Mouse (Mus musculus) heart, embryonic 14.5 days (tissue): ENCODE data around the gene Cdc25b. TPM values are rescaled to one million over a fixed set of nuclear protein-coding genes. Genes with fewer than 3 reads are reported as not detected.

Experiments
- ATAC-seq: fragments of 200-750 bp; cut with Nextera tagmentation; 2 replicates; pipeline ENCODE4 v1.8.0; 2017; ENCODE audit warnings: low read depth, moderate TSS enrichment; ENCODE audit not compliant: insufficient number of reproducible peaks, insufficient read depth, low FRiP score
- H3K27ac ChIP-seq, 2 experiments: fragments of 200-500 bp in 1 of 2; fragments of 300-500 bp in 1 of 2; sonication (generic) in 1 of 2; replicated peaks in 1 of 2; 2 replicates each; pipeline ENCODE4 v1.5.1; 2012 to 2014; ENCODE audit warnings: low read depth in 2 of 2, low read length in 2 of 2, control low read depth in 1 of 2, mild to moderate bottlenecking in 1 of 2, mixed read lengths in 1 of 2; ENCODE audit not compliant: control insufficient read depth in 1 of 2, insufficient read depth in 1 of 2
- H3K27me3 ChIP-seq: fragments of 300-500 bp; sonication (generic); 2 replicates; pipeline ENCODE4 v1.6.1; 2014; ENCODE audit warnings: mild to moderate bottlenecking, low read length, control low read depth; ENCODE audit not compliant: control insufficient read depth, insufficient read depth
- H3K36me3 ChIP-seq: fragments of 300-500 bp; sonication (generic); 2 replicates; pipeline ENCODE4 v1.6.1; 2014; ENCODE audit warnings: mild to moderate bottlenecking, control low read depth, low read length, mixed read lengths; ENCODE audit not compliant: control insufficient read depth, insufficient read depth
- H3K4me1 ChIP-seq, 2 experiments: fragments of 200-500 bp in 1 of 2; fragments of 300-500 bp in 1 of 2; sonication (generic) in 1 of 2; 2 replicates each; pipeline ENCODE4 v1.6.1; 2012 to 2014; ENCODE audit warnings: low read length in 2 of 2, control low read depth in 1 of 2, mixed read lengths in 1 of 2; ENCODE audit not compliant: control insufficient read depth in 2 of 2, insufficient read depth in 2 of 2
- H3K4me2 ChIP-seq: fragments of 300-500 bp; sonication (generic); 2 replicates; pipeline ENCODE4 v1.6.1; 2014; ENCODE audit warnings: mild to moderate bottlenecking, low read length
- H3K4me3 ChIP-seq, 2 experiments: fragments of 200-500 bp in 1 of 2; fragments of 300-500 bp in 1 of 2; sonication (generic) in 1 of 2; 2 replicates each; pipeline ENCODE4 v1.5.1; 2012 to 2014; ENCODE audit warnings: low read length in 2 of 2, mild to moderate bottlenecking in 2 of 2, control low read depth in 1 of 2, low read depth in 1 of 2, moderate library complexity in 1 of 2; ENCODE audit not compliant: control insufficient read depth in 1 of 2, insufficient read depth in 1 of 2
- H3K9ac ChIP-seq: fragments of 300-500 bp; sonication (generic); 2 replicates; pipeline ENCODE4 v1.6.1; 2014; ENCODE audit warnings: mild to moderate bottlenecking, low read length
- H3K9me3 ChIP-seq: fragments of 300-500 bp; sonication (generic); 2 replicates; pipeline ENCODE4 v1.6.1; 2016; ENCODE audit warnings: low read length, control low read depth; ENCODE audit not compliant: control insufficient read depth
- WGBS: fragments of 180-500 bp; shearing (Covaris S2); extraction: QIAGEN DNeasy Blood & Tissue Kit; methylation state at CpG from one replicate; pipeline ENCODE4 v1.1.7; 2014; 5-methylcytosine and 5-hydroxymethylcytosine counted together
- polyA plus RNA-seq: library from polyadenylated mRNA; unstranded; fragments of >200 nt; fragmentation: Nextera tagmentation; extraction: Ambion mirVana; gene quantifications from 2 replicates; pipeline ENCODE4 v1.2.1, GENCODE M21; 2014

Gene Cdc25b
- polyA plus RNA-seq, 1 experiment from 2014 or later: 33.1 TPM

DNA sequence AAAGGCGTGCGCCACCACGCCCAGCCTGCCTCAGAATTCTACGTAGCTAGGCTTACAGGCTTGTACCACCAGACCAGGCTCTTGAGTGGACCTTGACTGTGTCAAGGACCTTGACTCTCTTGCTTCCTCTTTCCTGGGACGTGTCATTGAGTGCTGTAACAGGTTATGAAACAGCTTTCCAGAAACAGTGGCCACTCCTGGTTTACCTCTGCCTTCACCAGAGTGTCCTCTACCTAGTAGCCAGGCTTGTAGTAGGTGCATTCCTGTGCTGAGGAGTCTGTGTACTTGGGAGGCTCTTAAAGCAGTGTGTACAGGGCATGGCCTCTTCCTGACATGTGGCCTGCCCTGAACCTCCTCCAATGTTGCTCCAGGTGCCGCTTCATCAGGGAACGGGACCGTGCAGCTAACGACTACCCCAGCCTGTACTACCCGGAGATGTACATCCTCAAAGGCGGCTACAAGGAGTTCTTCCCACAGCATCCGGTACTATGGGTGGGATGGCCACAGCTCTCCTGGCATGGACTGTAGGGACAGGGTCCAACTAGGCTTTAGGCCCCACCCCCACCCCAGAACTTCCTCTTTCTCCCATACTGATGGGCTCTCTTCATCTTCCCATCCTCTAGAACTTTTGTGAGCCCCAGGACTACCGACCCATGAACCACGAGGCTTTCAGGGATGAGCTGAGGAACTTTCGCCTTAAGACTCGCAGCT lies 10.0 kb downstream of the Cdc25b start:
- H3K27me3 ChIP-seq: no peaks in the 10 kb centered on the region
- no peak for ATAC-seq
- H3K9ac ChIP-seq: no peak overlapping the region
- H3K4me3 ChIP-seq: no peak overlapping the region
- H3K36me3 ChIP-seq: peaks cover 66% of the 10 kb centered on the region
- no peaks in the 10 kb centered on the region for H3K9me3 ChIP-seq
- 90% methylated on average over 16 of the region's 16 CpGs for WGBS
- no peak overlapping the region for H3K27ac ChIP-seq
- H3K4me1 ChIP-seq: no peaks in the 10 kb centered on the region
- no peak overlapping the region for H3K4me2 ChIP-seq

DNA sequence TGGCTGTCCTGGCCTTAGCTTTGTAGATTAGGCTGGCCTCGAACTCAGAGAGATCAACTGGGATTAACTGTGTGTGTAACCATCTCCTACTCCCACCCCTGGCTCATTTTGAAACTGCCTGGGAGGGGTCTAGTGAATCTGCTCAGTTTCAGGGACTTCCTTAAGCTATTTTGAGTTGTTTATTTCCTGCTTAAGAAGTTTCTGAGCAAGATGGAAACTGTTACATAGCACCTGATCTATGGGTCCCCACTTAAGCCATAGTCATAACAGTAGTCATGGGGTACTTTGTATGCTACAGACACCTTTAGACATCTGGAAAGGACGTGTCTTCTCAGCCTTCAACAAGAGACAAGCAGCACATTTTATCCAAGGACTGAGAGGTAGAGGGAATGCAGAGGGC lies 14.0 kb downstream of the Cdc25b start:
- Histone ChIP-seq H3K36me3 (peaks cover 28% of the 10 kb centered on the region), H3K4me1 (peaks cover 10 to 11% of the 10 kb centered on the region in 2 experiments), H3K4me3 (no peak overlapping the region), H3K9ac (no peak overlapping the region), H3K9me3 (no peaks in the 10 kb centered on the region), H3K27ac (no peak overlapping the region), H3K27me3 (no peaks in the 10 kb centered on the region), H3K4me2 (no peak overlapping the region)
- ATAC-seq: no peak
- WGBS: 76% methylated on average over 2 of the region's 2 CpGs

DNA sequence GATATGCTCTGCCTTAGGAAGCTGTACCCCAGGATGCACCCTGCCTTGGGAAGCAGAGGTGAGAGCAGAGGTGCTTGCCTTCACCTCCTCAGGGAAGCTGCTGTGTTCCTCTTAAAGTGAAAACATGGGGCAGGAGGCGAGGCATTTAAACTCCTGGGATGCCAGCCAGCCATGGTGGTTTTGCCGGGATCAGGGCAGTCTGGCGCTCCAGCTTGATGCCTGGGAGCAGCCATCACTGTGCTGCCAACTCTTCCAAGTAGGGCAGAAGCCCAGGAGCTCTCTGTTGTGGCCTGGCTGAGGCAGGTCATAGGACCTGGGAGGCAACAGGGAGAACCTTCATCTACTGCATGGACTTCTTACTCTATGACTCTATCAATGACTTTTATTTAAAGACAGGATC lies 14.5 kb downstream of the Cdc25b start:
- Histone ChIP-seq H3K4me2 (no peak overlapping the region), H3K36me3 (peaks cover 26% of the 10 kb centered on the region), H3K4me1 (peaks cover 11% of the 10 kb centered on the region in 2 experiments), H3K27me3 (no peaks in the 10 kb centered on the region), H3K27ac (no peak overlapping the region), H3K9ac (no peak overlapping the region), H3K4me3 (no peak overlapping the region), H3K9me3 (no peaks in the 10 kb centered on the region)
- 80% methylated on average over 3 of the region's 3 CpGs for WGBS
- ATAC-seq: no peak

DNA sequence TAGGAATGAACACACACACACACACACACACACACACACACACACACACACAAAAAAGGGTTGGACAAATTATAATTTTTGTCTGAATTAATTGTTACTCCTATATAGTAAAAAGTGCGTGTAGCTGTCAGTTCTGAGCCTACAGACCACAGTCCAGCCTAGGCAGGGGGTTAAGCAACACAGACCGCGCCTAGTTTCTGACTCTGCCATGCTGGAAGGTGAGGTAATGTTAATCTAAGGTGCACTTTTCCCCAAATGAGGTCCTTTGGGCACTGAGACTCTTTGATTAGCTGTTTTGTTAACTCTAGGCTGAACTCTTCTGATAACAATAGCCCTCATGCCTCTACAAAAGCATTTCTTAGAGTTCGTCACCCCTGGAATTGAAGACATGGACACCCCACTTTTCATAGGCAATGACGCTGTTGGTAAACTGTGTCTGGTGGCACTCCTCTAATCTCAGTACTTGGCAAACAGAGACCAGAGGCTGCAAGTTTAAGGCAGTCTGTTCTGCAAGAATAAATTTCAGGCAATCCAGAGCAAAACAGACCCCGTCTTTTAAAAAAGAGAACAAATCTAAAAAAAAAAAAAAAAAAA lies 17.2 kb downstream of the Cdc25b start:
- H3K4me3 ChIP-seq: no peak overlapping the region
- 0 out of 2 replicates have a peak, but pooled peaks cover 6% of the 10 kb centered on the region for H3K36me3 ChIP-seq
- 0 out of 2 replicates have a peak overlapping the region, but pooled peaks have one; percentile 11 for H3K4me2 ChIP-seq
- no peaks in the 10 kb centered on the region for H3K27me3 ChIP-seq
- ATAC-seq: no peak
- no peaks in the 10 kb centered on the region for H3K9me3 ChIP-seq
- peaks cover 11% of the 10 kb centered on the region in 2 experiments for H3K4me1 ChIP-seq
- WGBS: 80% methylated on average over 6 of the region's 6 CpGs
- H3K27ac ChIP-seq: no peak overlapping the region
- no peak overlapping the region for H3K9ac ChIP-seq

DNA sequence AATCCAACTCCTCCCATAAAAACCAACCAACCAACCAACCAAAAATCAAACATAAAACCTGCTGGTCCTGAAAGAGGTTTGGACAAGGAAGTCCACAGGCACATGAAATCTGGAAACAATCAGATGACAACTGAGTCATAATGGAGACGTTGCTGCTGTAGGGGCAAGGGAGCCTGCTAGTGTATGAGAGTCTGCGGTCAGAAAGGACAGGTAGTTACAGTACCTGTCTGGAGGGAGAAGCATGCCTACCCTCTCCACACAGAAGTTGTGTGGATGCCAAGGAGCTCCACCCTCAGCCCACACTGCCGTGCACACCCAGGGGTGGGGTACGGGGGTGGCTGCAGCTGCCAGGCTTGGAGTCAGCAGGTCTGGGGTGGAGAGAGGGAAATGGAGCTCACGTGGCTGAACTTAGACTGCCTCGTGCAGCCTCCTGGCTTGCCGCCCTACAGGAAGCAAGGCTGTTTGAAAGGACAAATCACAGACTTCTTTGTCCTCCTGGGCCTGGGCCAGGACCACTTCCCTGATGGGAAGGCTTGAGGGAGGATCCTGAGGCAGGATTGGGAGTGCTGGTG lies 17.7 kb downstream of the Cdc25b start:
- H3K9ac ChIP-seq: peak overlapping the region; percentile 6; the same call in 1 of the 2 replicates
- peaks cover 13 to 14% of the 10 kb centered on the region in 2 experiments for H3K4me1 ChIP-seq
- no peaks in the 10 kb centered on the region for H3K9me3 ChIP-seq
- ATAC-seq: peak; percentile 88
- H3K36me3 ChIP-seq: 0 out of 2 replicates have a peak, but pooled peaks cover 2% of the 10 kb centered on the region
- no peaks in the 10 kb centered on the region for H3K27me3 ChIP-seq
- WGBS: 38% methylated on average over 7 of the region's 7 CpGs
- no peak overlapping the region for H3K4me3 ChIP-seq
- peak overlapping the region; percentile 11 for H3K4me2 ChIP-seq
- peak overlapping the region; percentile 66 to 88 for H3K27ac ChIP-seq

DNA sequence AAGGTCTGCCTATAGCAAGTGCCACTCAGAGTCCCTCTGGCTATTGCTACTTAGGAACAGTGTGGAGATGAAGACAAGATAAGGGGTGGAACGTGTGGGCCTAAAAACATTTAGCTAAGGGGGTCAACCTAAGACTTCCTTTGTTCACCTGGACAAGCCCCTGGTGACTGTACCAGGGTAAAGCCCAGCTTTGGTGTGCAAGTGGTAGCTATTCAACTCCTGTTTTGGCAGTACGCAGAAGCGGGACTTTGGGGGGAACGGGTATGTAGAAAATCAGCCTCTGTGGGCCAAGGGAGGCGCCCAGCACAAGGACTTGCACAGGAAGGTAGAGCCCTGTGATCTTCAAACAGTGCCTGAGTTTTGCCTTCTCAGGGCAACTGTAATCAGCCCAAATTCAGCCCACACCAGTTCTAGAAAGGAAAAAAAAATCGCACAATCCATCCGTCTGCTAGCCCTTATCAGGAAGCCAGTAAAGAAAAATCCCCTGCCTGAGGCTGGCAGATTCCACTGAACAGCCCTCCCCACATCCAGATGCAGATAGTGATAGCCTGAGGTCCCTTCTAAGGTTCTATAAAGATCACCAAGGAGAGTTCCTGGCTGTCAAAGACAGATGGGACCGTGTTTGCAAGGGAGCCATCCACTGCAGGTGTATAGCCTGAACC lies 18.9 kb downstream of the Cdc25b start:
- no peaks in the 10 kb centered on the region for H3K36me3 ChIP-seq
- H3K4me1 ChIP-seq: peaks cover 14 to 16% of the 10 kb centered on the region in 2 experiments
- WGBS: 65% methylated on average over 8 of the region's 8 CpGs
- no peak for ATAC-seq
- no peaks in the 10 kb centered on the region for H3K27me3 ChIP-seq
- no peak overlapping the region for H3K4me2 ChIP-seq
- no peak overlapping the region for H3K4me3 ChIP-seq
- H3K9me3 ChIP-seq: no peaks in the 10 kb centered on the region
- no peak overlapping the region for H3K27ac ChIP-seq
- H3K9ac ChIP-seq: no peak overlapping the region

DNA sequence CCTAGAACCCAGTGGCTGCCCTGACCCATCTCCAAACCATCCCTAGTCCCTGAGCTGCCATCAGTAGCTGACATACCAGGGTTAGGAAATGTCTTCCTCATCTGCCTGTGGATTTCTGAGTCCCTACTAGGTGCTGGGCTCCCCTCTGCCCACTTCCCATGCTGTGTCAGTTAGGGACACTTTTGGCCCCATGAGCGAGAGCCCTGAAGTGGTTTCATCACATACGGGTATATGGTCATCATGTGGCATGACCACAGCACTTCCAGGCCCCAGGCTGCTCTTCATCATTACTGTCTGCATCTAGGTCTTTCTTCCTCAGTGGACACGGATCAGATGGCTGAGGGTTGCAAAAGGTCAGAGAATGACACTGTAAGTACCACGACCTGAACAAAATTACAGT lies 20.0 kb downstream of the Cdc25b start, which contains the start of gene Ap5s1:
Gene Ap5s1 (plus strand): TSS at position 301 of the 400 bp plus-strand sequence.
- Histone ChIP-seq H3K4me2 (no peak within 1 kb of the TSS), H3K9ac (no peak within 1 kb of the TSS), H3K27ac (no peak within 1 kb of the TSS), H3K27me3 (no peaks in the 10 kb centered on the region), H3K4me3 (no peak within 1 kb of the TSS), H3K9me3 (no peaks in the 10 kb centered on the region), H3K4me1 (peaks cover 18 to 24% of the 10 kb centered on the region in 2 experiments), H3K36me3 (no peaks in the 10 kb centered on the region)
- ATAC-seq: no peak
- 73% methylated on average over 4 of the region's 4 CpGs for WGBS
